Mouse (Mus musculus) layer of hippocampus, adult 9-10 months (tissue): Measurements from ENCODE around the gene Ak2.
A peak's percentile ranks its signal among the peaks of the same experiment; 100 is the strongest.

Experiments
- DNase-seq: peaks from one replicate; pipeline ENCODE4 v3.0.0; 2022; ENCODE audit warnings: low spot score

Gene Ak2

GRCm38 (mm10) chr4:128974677-128975076 is 17.1 kb upstream of the Ak2 start:
- DNase-seq: no peak

- no peak for DNase-seq
Measured at GRCm38 (mm10) chr4:128976577-128976976, 15.2 kb upstream of the Ak2 start.

GRCm38 (mm10) chr4:128977217-128977616 is 14.5 kb upstream of the Ak2 start:
- DNase-seq: no peak

GRCm38 (mm10) chr4:128978634-128979033 is 13.1 kb upstream of the Ak2 start:
- DNase-seq: no peak

- DNase-seq: no peak
Measured at GRCm38 (mm10) chr4:128980890-128981832, 10.6 kb upstream of the Ak2 start.

- no peak for DNase-seq
Measured at GRCm38 (mm10) chr4:128981833-128982180, 10.0 kb upstream of the Ak2 start.

- DNase-seq: no peak
Measured at GRCm38 (mm10) chr4:128983151-128983550, 8.6 kb upstream of the Ak2 start.

- no peak for DNase-seq
Measured at GRCm38 (mm10) chr4:128983656-128984055, 8.1 kb upstream of the Ak2 start.

GRCm38 (mm10) chr4:128984600-128984999 is 7.2 kb upstream of the Ak2 start:
- DNase-seq: no peak

GRCm38 (mm10) chr4:128988911-128989310 is 2.8 kb upstream of the Ak2 start:
- DNase-seq: no peak

- no peak for DNase-seq
Measured at GRCm38 (mm10) chr4:128989678-128990077, 2.1 kb upstream of the Ak2 start.

- DNase-seq: no peak
Measured at GRCm38 (mm10) chr4:128992176-128992575, 418 bp downstream of the Ak2 start.

GRCm38 (mm10) chr4:128993025-128993662 is 1.4 kb downstream of the Ak2 start:
- DNase-seq: peak; percentile 96

GRCm38 (mm10) chr4:128993675-128994074 is 1.9 kb downstream of the Ak2 start:
- no peak for DNase-seq

- no peak for DNase-seq
Measured at GRCm38 (mm10) chr4:128995238-128995637, 3.5 kb downstream of the Ak2 start.

- no peak for DNase-seq
Measured at GRCm38 (mm10) chr4:128997258-128997657, 5.5 kb downstream of the Ak2 start.

GRCm38 (mm10) chr4:128998401-128998800 is 6.6 kb downstream of the Ak2 start:
- DNase-seq: no peak

GRCm38 (mm10) chr4:129000786-129001185 is 9.0 kb downstream of the Ak2 start:
- no peak for DNase-seq

GRCm38 (mm10) chr4:129003720-129004119 is 12.0 kb downstream of the Ak2 start:
- DNase-seq: no peak

GRCm38 (mm10) chr4:129008006-129008519 is 16.3 kb downstream of the Ak2 start:
- DNase-seq: no peak

- no peak for DNase-seq
Measured at GRCm38 (mm10) chr4:129008672-129009071, 16.9 kb downstream of the Ak2 start.

- no peak for DNase-seq
Measured at GRCm38 (mm10) chr4:129009521-129009920, 17.8 kb downstream of the Ak2 start.

- DNase-seq: no peak
Measured at GRCm38 (mm10) chr4:129011604-129012121, 19.9 kb downstream of the Ak2 start.
